Mouse (Mus musculus) cortical plate, adult 2 months (tissue): ENCODE data around the gene Pfkfb4.

ENCODE experiments used
- CTCF ChIP-seq: fragments of 200-500 bp; IDR thresholded peaks from 2 replicates; pipeline ENCODE4 v1.5.1; 2011; ENCODE audit warnings: mild to moderate bottlenecking, control low read depth, low read length; ENCODE audit not compliant: insufficient read depth; ENCODE audit errors: extremely low read depth
- POLR2A ChIP-seq: fragments of 200-500 bp; IDR thresholded peaks from 2 replicates; pipeline ENCODE4 v1.6.1; 2011; ENCODE audit warnings: mild to moderate bottlenecking, low read length, control low read depth; ENCODE audit not compliant: insufficient read depth; ENCODE audit errors: extremely low read depth

DNA sequence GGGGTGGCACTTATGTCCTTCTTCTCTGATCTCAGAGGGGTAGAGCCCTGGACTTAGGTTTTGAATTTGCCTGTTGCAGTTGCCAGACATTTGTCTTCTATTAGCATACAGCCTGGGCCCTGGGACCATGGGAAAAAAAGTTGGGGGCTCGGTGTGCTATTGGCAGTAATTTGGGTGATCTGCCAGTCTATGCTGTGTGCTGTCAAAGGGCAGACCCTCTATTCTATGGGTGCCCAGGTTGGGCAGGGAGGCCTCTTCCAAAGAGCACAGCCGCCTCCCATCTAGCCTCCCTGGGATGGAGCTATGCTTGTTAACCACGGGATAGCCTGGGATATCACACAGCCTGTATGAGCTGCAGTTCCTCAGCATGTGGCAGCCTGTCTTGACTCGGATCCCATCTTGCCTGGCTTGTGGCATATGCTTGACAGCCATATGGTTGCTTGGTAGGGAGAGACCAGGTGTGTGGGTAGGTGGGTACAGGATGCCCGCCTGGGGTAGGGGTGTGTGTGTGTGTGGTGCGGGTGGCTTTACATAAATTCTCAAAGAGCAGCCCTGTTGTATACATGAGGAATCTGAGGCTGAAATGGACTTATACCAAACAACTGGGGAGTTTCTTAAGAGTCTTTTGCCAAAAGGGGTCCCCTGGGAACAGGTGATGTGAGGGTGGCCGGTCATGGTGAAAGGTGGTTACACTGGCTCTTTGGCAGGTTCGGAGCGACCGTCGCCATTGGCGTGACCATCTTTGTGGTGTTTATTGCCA is 63.9 kb downstream of the Pfkfb4 start:
- TF ChIP-seq CTCF (no peak), POLR2A (no peak)
